Mouse (Mus musculus): ENCODE results near the gene Ms4a6d.

DNA sequence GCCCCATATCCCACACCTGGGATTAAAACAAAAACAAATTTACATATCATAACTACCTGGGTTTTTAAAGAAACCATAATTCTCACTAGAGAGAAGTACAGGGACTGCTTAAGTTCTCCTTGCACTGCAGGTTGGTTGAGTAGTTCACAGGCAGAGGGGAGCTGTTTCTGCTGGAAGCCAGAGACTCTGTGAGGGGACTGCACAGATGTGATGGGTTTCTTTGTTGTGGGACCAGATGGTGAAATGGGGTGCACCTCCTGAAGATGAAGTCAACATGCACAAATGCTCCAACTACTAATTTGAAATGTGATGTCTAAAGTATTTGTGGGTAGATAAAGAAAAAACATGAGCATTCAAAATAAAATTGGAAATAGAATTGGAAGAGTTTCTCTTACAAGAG, 56.7 kb downstream of the Ms4a6d start:
- no peak for TF ChIP-seq CTCF (IDR thresholded peaks at IDR 0.05; ENCODE audit: insufficient read depth, low read depth, low read length)
- TF ChIP-seq POLR2A (IDR thresholded peaks at IDR 0.05; ENCODE audit: insufficient read depth, low read depth, low read length): no peak

Data from olfactory bulb, adult 2 months (tissue).